20 mouse cellular contexts compared by ENCODE assay signal in the genomic region with DNA sequence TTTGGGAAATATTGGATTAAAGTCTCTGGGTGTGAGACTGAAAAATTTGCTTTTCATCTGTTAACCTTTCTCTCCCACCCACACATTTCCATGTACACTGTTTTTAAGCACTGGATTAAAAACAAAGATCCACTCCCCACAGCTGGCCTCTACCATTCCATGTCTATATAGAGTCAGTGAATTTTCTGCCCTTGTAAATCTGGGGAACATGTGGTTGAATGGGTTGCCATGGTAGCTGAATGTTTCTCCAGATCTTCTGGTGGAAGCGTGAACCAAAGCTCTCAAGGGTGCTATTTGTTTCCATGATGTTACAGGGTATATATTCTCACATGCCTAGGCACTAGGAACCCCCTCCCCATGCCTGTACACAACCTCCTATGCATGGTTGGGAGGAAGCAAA.
DNase-seq lines count a peak whose midpoint lies in the region; ATAC-seq lines count a peak whose summit lies in the region.
"Had no signal": no experiment of that assay in that cellular context is flagged by ENCODE, and none has a peak within 500 bp of the region (broad histone marks: within the 10 kb centered on the region; RNA-seq: fewer than 3 reads in every experiment).

No protein-coding gene starts in this region.

- peaks cover 15% of the 10 kb centered on the region for H3K4me1 ChIP-seq in embryonic facial prominence, embryonic 13.5 days
- no peaks in the 10 kb centered on the region for H3K4me1 ChIP-seq in neural tube, embryonic 11.5 days (ENCODE audit: control insufficient read depth, insufficient read depth, low read length)
- H3K4me1 ChIP-seq: forebrain, embryonic 13.5 days; heart, embryonic 15.5 days; hindbrain, embryonic 13.5 days had no signal

- no peak overlapping the region for H3K9ac ChIP-seq in embryonic facial prominence, embryonic 13.5 days
- H3K9ac ChIP-seq in neural tube, embryonic 11.5 days (ENCODE audit: low read length): no peak overlapping the region
- H3K9ac ChIP-seq: forebrain, embryonic 13.5 days; forebrain, postnatal 0 days; heart, embryonic 15.5 days; hindbrain, embryonic 13.5 days had no signal

- H3K36me3 ChIP-seq in embryonic facial prominence, embryonic 13.5 days: no peaks in the 10 kb centered on the region
- H3K36me3 ChIP-seq in neural tube, embryonic 11.5 days (ENCODE audit: control insufficient read depth, insufficient read depth, low read length): no peaks in the 10 kb centered on the region
- H3K36me3 ChIP-seq: heart, embryonic 15.5 days; hindbrain, embryonic 13.5 days had no signal

- 62% methylated on average over 1 of the region's 1 CpGs for WGBS in embryonic facial prominence, embryonic 13.5 days
- 54% methylated on average over 1 of the region's 1 CpGs for WGBS in neural tube, embryonic 11.5 days

- DNase-seq in embryo, embryonic 11 days: peak; percentile 14
- DNase-seq in embryo, embryonic 10 days (ENCODE audit: low spot score): no peak
- DNase-seq in layer of hippocampus, adult 9-11 months: peak; percentile 10
- no peak for DNase-seq in layer of hippocampus, adult 9-10 months (ENCODE audit: low spot score)
- DNase-seq in neural tube, embryonic 11.5 days (ENCODE audit: low spot score): peak; percentile 17
- no peak for DNase-seq in ovary, postnatal 14 days (ENCODE audit: low spot score)
- DNase-seq: adrenal gland, postnatal 10 days; cerebellum, adult 18-20 months; cerebellum, adult 9-11 months; cerebellum, postnatal 36 days; forebrain, postnatal 0 days; gastrocnemius, postnatal 14 days; heart, adult 2 months; heart, postnatal 14 days had no signal

- H3K9me3 ChIP-seq in embryonic facial prominence, embryonic 13.5 days: no peaks in the 10 kb centered on the region
- no peaks in the 10 kb centered on the region for H3K9me3 ChIP-seq in neural tube, embryonic 11.5 days (ENCODE audit: control insufficient read depth, low read length)
- H3K9me3 ChIP-seq: forebrain, embryonic 13.5 days; heart, embryonic 15.5 days; hindbrain, embryonic 13.5 days had no signal

- no peak overlapping the region for H3K4me3 ChIP-seq in embryonic facial prominence, embryonic 13.5 days
- H3K4me3 ChIP-seq in neural tube, embryonic 11.5 days (ENCODE audit: low read depth, low read length): no peak overlapping the region
- H3K4me3 ChIP-seq: forebrain, embryonic 13.5 days; heart, adult 2 months; heart, embryonic 15.5 days; hindbrain, embryonic 13.5 days had no signal

- ATAC-seq in embryonic facial prominence, embryonic 13.5 days (ENCODE audit: insufficient number of reproducible peaks, insufficient read depth, low FRiP score, low TSS enrichment, low read depth): no peak
- no peak for ATAC-seq in neural tube, embryonic 11.5 days (ENCODE audit: insufficient read depth, low FRiP score, low TSS enrichment)
- ATAC-seq: forebrain, embryonic 13.5 days; forebrain, postnatal 0 days; hindbrain, postnatal 0 days had no signal

- no peak overlapping the region for H3K4me2 ChIP-seq in embryonic facial prominence, embryonic 13.5 days
- no peak overlapping the region for H3K4me2 ChIP-seq in neural tube, embryonic 11.5 days (ENCODE audit: low read depth)
- H3K4me2 ChIP-seq: forebrain, embryonic 13.5 days; heart, embryonic 11.5 days; heart, embryonic 15.5 days; hindbrain, embryonic 13.5 days had no signal

- no peaks in the 10 kb centered on the region for H3K27me3 ChIP-seq in embryonic facial prominence, embryonic 13.5 days
- H3K27me3 ChIP-seq in neural tube, embryonic 11.5 days (ENCODE audit: control insufficient read depth, insufficient read depth, low read length): no peaks in the 10 kb centered on the region
- H3K27me3 ChIP-seq: forebrain, embryonic 13.5 days; heart, embryonic 15.5 days; hindbrain, embryonic 13.5 days had no signal

- 0 out of 2 replicates have a peak overlapping the region, but pooled peaks have one; percentile 4 for H3K27ac ChIP-seq in embryonic facial prominence, embryonic 13.5 days
- no peak overlapping the region for H3K27ac ChIP-seq in neural tube, embryonic 11.5 days (ENCODE audit: low read depth, low read length)
- H3K27ac ChIP-seq: forebrain, embryonic 13.5 days; heart, adult 2 months; heart, embryonic 15.5 days; hindbrain, embryonic 13.5 days; hindbrain, postnatal 0 days had no signal

Comparison
In these comparisons a context has a peak if more than half of its experiments do, and no peak if none do; other contexts are left out.
1. DNase-seq: peak in embryo, embryonic 11 days (single experiment), layer of hippocampus, adult 9-11 months (single experiment) and neural tube, embryonic 11.5 days (single experiment); none in embryo, embryonic 10 days (single experiment), layer of hippocampus, adult 9-10 months (single experiment) and ovary, postnatal 14 days (single experiment).